Mouse (Mus musculus) heart, postnatal 0 days (tissue): ENCODE data around the gene Manbal.

Source experiments
- CTCF ChIP-seq: IDR thresholded peaks from 2 replicates; pipeline ENCODE4 v1.5.1; 2016; ENCODE audit warnings: antibody characterized with exemption, control low read depth, low read depth
- EP300 ChIP-seq: IDR thresholded peaks from 2 replicates; pipeline ENCODE4 v1.6.1; 2016; ENCODE audit warnings: antibody characterized with exemption, low read depth

GRCm38 (mm10) chr2:157322029-157322766 lies 45.2 kb upstream of the Manbal start:
- TF ChIP-seq CTCF (no peak), EP300 (no peak)
